Mouse (Mus musculus) olfactory bulb, adult 2 months (tissue): ENCODE measurements around the gene Cpne1.

Experiments used
- CTCF ChIP-seq: fragments of 200-500 bp; IDR thresholded peaks from 2 replicates; pipeline ENCODE4 v1.5.1; 2012; ENCODE audit warnings: low read depth, mild to moderate bottlenecking, low read length, moderate library complexity; ENCODE audit not compliant: insufficient read depth
- POLR2A ChIP-seq: fragments of 200-500 bp; IDR thresholded peaks from 2 replicates; pipeline ENCODE4 v1.6.1; 2012; ENCODE audit warnings: mild to moderate bottlenecking, low read depth, low read length, moderate library complexity; ENCODE audit not compliant: insufficient read depth

DNA sequence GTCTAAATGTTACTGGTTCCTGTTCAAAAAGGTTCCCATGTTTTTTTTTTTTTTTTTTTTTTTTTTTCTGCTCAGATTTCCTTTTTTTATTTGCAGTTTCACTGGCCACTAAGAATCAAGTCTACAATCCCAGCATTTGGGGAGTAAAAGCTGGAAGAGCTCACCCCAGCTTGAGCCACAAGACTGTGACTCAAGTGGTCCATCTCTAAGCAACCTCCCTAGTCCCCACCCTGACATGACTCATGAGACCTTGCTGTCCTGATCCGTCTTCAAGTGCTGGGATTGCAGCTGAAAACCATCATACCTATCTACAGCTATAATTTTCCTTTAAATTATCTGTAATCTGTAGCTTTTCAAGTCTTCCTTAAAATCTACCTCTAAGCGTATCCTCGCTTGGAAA, 27.2 kb downstream of the Cpne1 start:
- TF ChIP-seq CTCF = no peak
- TF ChIP-seq POLR2A = no peak
